ENCODE assay signal across 14 mouse cellular contexts in the genomic region with DNA sequence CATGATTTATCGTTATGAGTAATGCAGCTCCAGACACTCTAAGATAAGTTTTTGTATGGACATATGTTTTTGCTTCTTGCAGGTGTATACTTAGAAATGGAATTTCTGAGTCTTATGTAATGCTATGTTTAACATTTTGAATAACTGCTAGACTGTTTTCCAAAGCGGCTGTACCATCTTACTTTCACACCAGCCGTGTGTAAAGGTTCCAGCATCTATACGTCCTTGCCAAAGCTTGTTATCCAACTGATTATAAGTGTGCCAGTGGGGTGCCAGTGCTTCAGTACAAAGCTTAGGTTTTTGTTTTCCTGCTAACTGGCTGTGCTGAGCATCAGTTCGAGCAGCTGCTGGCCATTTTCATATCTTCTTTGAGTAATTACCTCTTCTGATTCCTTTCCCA.
"Had no signal": no experiment of that assay in that cellular context is flagged by ENCODE, and none has a peak within 500 bp of the region (broad histone marks: within the 10 kb centered on the region; RNA-seq: fewer than 3 reads in every experiment).

No protein-coding gene starts in this region.

- H3K9me3 ChIP-seq: kidney, embryonic 15.5 days; liver, embryonic 13.5 days had no signal

- H3K4me3 ChIP-seq: kidney, embryonic 15.5 days; liver, embryonic 13.5 days had no signal

- H3K36me3 ChIP-seq: kidney, embryonic 15.5 days; liver, embryonic 13.5 days had no signal

- H3K4me1 ChIP-seq: kidney, embryonic 15.5 days; liver, embryonic 13.5 days had no signal

- H3K27ac ChIP-seq: kidney, embryonic 15.5 days; liver, embryonic 13.5 days had no signal

- H3K9ac ChIP-seq: kidney, embryonic 15.5 days; liver, embryonic 13.5 days had no signal

- H3K4me2 ChIP-seq: kidney, embryonic 15.5 days; liver, embryonic 13.5 days; midbrain, embryonic 11.5 days had no signal

- DNase-seq: kidney, adult 11 months; kidney, adult 8-10 months; kidney, postnatal 10 days; kidney, postnatal 36 days; liver, embryonic 13.5 days; lung, adult 2 months; lung, postnatal 14 days; lung, postnatal 4 days; midbrain, embryonic 14.5 days; thymus, adult 2 months; thymus, postnatal 14 days; thymus, postnatal 4 days had no signal

- H3K27me3 ChIP-seq: kidney, embryonic 15.5 days; liver, embryonic 13.5 days had no signal
